Mouse (Mus musculus): ENCODE measurements around the gene Tpst1. TPM values are rescaled to one million over a fixed set of nuclear protein-coding genes. Genes with fewer than 3 reads are reported as not detected.

Tpst1 gene
- polyA plus RNA-seq, 1 experiment from 2014 or later: 65.4 TPM

DNA sequence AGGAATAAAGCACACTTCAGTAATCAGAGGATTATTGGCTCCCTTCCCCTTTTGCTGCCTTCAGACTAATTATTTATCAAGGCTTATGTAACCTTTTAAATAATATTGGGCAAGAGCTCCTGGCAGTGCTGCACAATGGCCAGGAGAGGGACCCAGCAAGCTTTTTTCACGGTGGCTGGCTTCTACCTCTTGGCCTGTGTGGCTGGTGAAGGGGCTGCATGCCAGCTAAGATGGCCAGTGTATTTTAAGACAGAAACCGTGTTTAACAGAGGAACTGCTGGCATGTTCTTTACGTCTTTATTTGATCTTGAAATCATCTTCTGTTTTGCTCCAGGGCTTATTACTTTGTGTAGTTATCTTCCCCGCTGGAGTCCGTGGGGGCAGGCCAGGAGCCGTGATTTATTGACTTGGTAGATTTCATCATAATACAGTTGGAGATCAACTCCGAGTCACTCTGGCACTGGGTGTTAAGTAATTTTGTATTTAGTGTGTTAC, 28.9 kb upstream of the Tpst1 start:
- Histone ChIP-seq H3K27ac (no peak overlapping the region), H3K9me3 (replicated peaks) (no peaks in the 10 kb centered on the region), H3K4me3 (no peak overlapping the region), H3K4me1 (no peaks in the 10 kb centered on the region), H3K36me3 (peaks cover 92% of the 10 kb centered on the region), H3K27me3 (ENCODE audit: low read depth, poor library complexity, severe bottlenecking) (no peaks in the 10 kb centered on the region)
- WGBS: 86% methylated on average over 7 of the region's 7 CpGs
- no peak for DNase-seq (ENCODE audit: low spot score)

GRCm38 (mm10) chr5:130046100-130046499, 27.0 kb upstream of the Tpst1 start:
- WGBS: 90% methylated on average over 7 of the region's 7 CpGs
- Histone ChIP-seq H3K36me3 (peaks cover 90% of the 10 kb centered on the region), H3K9me3 (replicated peaks) (no peaks in the 10 kb centered on the region), H3K27me3 (ENCODE audit: low read depth, poor library complexity, severe bottlenecking) (no peaks in the 10 kb centered on the region), H3K4me1 (no peaks in the 10 kb centered on the region), H3K27ac (no peak overlapping the region), H3K4me3 (no peak overlapping the region)
- DNase-seq (ENCODE audit: low spot score): no peak

- Histone ChIP-seq H3K4me3 (no peak overlapping the region), H3K9me3 (replicated peaks) (no peaks in the 10 kb centered on the region), H3K36me3 (peaks cover 90% of the 10 kb centered on the region), H3K27ac (no peak overlapping the region), H3K4me1 (no peaks in the 10 kb centered on the region), H3K27me3 (ENCODE audit: low read depth, poor library complexity, severe bottlenecking) (no peaks in the 10 kb centered on the region)
- WGBS: 89% methylated on average over 10 of the region's 10 CpGs
- DNase-seq (ENCODE audit: low spot score): no peak
These were observed 26.5 kb upstream of the Tpst1 start for GRCm38 (mm10) chr5:130046589-130046988.

DNA sequence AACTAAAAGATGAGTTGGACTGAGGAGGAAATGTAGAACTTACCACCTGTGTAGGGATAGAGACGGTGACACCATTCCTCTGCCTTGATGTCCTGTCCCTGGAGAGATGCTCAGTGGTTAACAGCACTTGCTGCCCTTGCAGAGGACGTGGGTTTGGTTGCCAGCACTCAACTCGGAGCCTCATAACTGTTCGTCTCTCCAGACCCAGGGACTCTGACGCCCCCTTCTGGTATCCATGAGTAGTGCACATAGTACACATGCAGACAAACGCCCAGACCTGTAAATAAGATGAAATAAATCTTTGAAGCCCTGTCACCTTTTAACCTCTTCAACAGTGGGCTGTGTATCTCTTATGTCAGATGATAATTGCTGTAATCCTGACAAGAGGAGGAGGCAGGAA, 26.1 kb upstream of the Tpst1 start:
- Histone ChIP-seq H3K36me3 (peaks cover 90% of the 10 kb centered on the region), H3K27me3 (ENCODE audit: low read depth, poor library complexity, severe bottlenecking) (no peaks in the 10 kb centered on the region), H3K4me3 (no peak overlapping the region), H3K4me1 (no peaks in the 10 kb centered on the region), H3K27ac (no peak overlapping the region), H3K9me3 (replicated peaks) (no peaks in the 10 kb centered on the region)
- WGBS: 77% methylated on average over 6 of the region's 6 CpGs
- DNase-seq (ENCODE audit: low spot score): no peak

DNA sequence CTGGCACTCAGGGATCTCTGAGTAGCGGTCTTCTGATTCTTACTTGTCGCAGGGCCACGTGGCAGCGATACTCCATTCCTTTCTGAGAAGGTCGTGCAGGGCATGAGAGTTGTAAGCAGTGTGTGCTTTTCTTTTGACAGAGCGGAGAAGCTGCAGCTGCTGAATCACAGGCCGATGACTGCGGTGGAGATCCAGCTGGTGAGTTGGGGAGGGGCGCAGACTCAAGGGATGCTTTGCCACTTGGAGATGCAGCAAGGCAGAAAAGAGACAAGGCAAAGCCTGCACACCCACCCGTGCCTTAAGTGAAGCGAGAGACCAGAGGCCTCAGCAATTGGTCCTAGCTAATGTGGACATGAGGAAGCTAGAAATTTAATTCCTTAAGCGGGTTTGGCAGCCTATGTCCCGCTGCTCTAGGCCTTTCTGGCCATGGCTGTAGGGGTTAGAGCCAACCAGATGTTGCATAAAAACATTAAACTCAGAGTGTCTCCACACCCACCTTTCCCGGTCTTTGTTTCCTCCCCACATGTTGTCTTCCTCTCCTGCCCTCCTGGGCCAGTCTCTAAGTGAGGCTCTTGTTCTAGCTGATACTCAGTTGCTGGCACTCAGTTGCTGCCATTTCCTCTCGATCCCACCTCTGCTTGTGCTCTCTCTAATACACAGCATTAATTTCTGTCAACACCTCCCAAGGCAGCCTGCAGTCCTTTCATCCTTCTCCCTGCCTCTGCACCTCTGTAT, 24.2 kb upstream of the Tpst1 start:
- Histone ChIP-seq H3K4me1 (no peaks in the 10 kb centered on the region), H3K27ac (no peak overlapping the region), H3K36me3 (peaks cover 83% of the 10 kb centered on the region), H3K9me3 (replicated peaks) (no peaks in the 10 kb centered on the region), H3K27me3 (ENCODE audit: low read depth, poor library complexity, severe bottlenecking) (no peaks in the 10 kb centered on the region), H3K4me3 (no peak overlapping the region)
- WGBS: 93% methylated on average over 15 of the region's 15 CpGs
- DNase-seq (ENCODE audit: low spot score): no peak

- 80% methylated on average over 6 of the region's 6 CpGs for WGBS
- no peaks in the 10 kb centered on the region for H3K9me3 ChIP-seq (replicated peaks)
- H3K4me3 ChIP-seq: no peak overlapping the region
- peaks cover 80% of the 10 kb centered on the region for H3K36me3 ChIP-seq
- no peaks in the 10 kb centered on the region for H3K4me1 ChIP-seq
- H3K27ac ChIP-seq: no peak overlapping the region
- no peak for DNase-seq (ENCODE audit: low spot score)
- no peaks in the 10 kb centered on the region for H3K27me3 ChIP-seq (ENCODE audit: low read depth, poor library complexity, severe bottlenecking)
These were observed 22.7 kb upstream of the Tpst1 start for GRCm38 (mm10) chr5:130050416-130050815.

GRCm38 (mm10) chr5:130051073-130051860, 21.9 kb upstream of the Tpst1 start:
- DNase-seq (ENCODE audit: low spot score): no peak
- Histone ChIP-seq H3K4me3 (no peak overlapping the region), H3K27ac (no peak overlapping the region), H3K9me3 (replicated peaks) (no peaks in the 10 kb centered on the region), H3K36me3 (peaks cover 75% of the 10 kb centered on the region), H3K27me3 (ENCODE audit: low read depth, poor library complexity, severe bottlenecking) (no peaks in the 10 kb centered on the region), H3K4me1 (no peaks in the 10 kb centered on the region)
- WGBS: 91% methylated on average over 15 of the region's 15 CpGs

DNA sequence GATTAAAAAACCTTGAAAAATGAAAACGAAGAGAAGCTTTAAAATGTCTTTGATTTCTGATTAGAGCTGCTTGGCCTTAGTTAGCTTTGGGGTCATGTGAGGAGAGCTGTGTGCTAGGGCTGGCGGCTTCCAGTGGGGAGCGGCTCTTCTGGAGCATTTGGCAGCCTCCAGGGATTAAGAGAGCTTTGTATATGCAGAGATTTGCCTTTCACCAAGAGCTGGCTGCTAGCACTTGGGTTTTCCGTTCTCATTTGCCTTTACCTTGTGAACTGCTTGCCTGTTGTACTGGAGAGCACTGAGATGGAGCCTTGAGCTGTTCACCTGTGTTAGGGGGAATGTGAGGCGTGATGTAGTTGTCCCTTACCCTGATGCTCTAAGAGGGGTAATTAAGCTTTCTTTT, 20.6 kb upstream of the Tpst1 start:
- no peaks in the 10 kb centered on the region for H3K4me1 ChIP-seq
- peaks cover 63% of the 10 kb centered on the region for H3K36me3 ChIP-seq
- H3K27me3 ChIP-seq (ENCODE audit: low read depth, poor library complexity, severe bottlenecking): no peaks in the 10 kb centered on the region
- WGBS: 86% methylated on average over 5 of the region's 5 CpGs
- DNase-seq (ENCODE audit: low spot score): no peak
- H3K9me3 ChIP-seq (replicated peaks): no peaks in the 10 kb centered on the region
- H3K27ac ChIP-seq: no peak overlapping the region
- no peak overlapping the region for H3K4me3 ChIP-seq

DNA sequence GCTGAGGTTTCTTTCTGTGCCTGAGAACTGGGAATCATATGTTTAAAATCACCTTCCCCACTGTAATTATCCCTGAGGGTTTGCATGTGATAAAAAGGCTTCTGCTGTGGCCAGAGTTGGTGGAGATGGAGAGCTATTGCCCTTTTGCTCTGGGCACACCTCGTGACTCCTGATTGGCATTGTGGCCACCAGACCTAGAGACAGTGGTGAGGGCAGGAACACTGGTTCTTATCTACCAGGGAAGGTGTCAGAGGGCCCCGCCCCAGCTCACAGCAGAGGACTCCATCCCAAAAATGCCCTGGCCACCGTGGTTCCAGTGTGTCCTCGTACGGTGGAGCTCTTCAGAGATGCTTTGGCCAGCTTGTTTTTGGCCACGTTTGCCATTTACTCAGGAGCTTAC, 20.2 kb upstream of the Tpst1 start:
- Histone ChIP-seq H3K27me3 (ENCODE audit: low read depth, poor library complexity, severe bottlenecking) (no peaks in the 10 kb centered on the region), H3K27ac (no peak overlapping the region), H3K4me1 (no peaks in the 10 kb centered on the region), H3K4me3 (no peak overlapping the region), H3K36me3 (peaks cover 63% of the 10 kb centered on the region), H3K9me3 (replicated peaks) (no peaks in the 10 kb centered on the region)
- no peak for DNase-seq (ENCODE audit: low spot score)
- WGBS: 90% methylated on average over 6 of the region's 6 CpGs

- Histone ChIP-seq H3K36me3 (peaks cover 67% of the 10 kb centered on the region), H3K4me3 (no peak overlapping the region), H3K27me3 (ENCODE audit: low read depth, poor library complexity, severe bottlenecking) (no peaks in the 10 kb centered on the region), H3K27ac (no peak overlapping the region), H3K4me1 (no peaks in the 10 kb centered on the region), H3K9me3 (replicated peaks) (no peaks in the 10 kb centered on the region)
- 93% methylated on average over 4 of the region's 4 CpGs for WGBS
- no peak for DNase-seq (ENCODE audit: low spot score)
These were observed 17.4 kb upstream of the Tpst1 start for GRCm38 (mm10) chr5:130055688-130056087.

DNA sequence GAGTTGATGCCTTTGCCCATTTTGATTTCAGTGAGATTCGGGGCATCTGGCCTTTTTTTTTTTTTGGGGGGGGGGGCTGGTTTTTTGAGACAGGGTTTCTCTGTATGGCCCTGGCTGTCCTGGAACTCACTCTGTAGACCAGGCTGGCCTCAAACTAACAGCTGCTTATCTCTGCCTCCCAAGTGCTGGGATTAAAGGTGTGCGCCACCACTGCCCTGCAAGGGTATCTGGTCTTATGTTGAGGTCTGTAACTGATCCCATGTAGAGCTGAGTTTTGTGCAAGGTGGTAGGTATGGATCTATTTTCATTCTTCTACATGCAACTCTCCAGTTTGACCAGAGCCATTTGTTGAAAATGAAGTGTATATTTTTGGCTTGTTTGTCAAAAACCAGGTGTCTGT, 16.8 kb upstream of the Tpst1 start:
- Histone ChIP-seq H3K9me3 (replicated peaks) (no peaks in the 10 kb centered on the region), H3K27ac (no peak overlapping the region), H3K4me1 (no peaks in the 10 kb centered on the region), H3K36me3 (peaks cover 65% of the 10 kb centered on the region), H3K27me3 (ENCODE audit: low read depth, poor library complexity, severe bottlenecking) (no peaks in the 10 kb centered on the region), H3K4me3 (no peak overlapping the region)
- no peak for DNase-seq (ENCODE audit: low spot score)
- WGBS: 91% methylated on average over 2 of the region's 2 CpGs

DNA sequence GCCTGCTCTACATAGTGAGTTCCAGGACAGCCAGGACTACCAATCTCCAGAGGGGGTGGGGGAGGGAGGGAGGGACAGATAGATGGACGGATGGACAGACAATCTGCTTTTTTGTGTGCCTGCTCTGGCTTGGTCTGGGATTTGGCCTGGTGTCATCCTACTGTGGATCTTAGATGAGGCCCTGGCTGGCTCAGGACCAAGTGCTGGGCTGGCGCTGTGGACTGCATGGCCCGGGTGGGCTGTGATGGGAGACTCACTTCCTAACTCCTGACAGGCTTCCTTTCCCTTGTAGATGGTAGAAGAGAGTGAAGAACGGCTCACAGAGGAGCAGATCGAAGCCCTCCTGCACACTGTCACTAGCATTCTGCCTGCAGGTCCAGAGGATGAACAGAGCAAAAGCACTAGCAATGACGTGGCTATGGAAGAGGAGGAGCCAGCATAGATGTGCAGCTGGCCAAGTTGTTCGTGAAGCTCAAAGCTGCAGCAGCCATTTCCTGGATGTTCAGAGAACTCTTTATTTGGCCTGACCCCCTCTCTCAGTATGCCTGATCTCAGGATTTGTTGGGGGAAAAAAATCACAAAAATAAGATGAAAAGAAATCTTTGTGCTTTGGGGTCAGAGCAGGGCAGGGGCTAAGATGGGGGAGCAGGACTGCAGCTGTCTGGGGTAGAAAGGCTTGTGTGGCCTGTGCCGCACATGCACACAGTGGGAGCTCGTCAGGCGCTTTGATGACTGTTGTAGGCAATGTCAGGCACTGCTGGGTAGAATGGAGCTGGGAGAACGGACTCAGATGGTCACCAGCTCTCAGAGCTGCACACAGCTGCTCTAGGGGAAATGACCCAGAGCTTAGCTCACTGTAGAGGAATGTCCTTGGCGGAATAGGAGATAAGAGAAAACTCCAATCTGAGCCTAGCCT, 13.5 kb upstream of the Tpst1 start:
- H3K27ac ChIP-seq: no peak overlapping the region
- no peak overlapping the region for H3K4me3 ChIP-seq
- H3K27me3 ChIP-seq (ENCODE audit: low read depth, poor library complexity, severe bottlenecking): no peaks in the 10 kb centered on the region
- H3K36me3 ChIP-seq: peaks cover 55% of the 10 kb centered on the region
- H3K4me1 ChIP-seq: no peaks in the 10 kb centered on the region
- DNase-seq (ENCODE audit: low spot score): no peak
- H3K9me3 ChIP-seq (replicated peaks): no peaks in the 10 kb centered on the region
- 88% methylated on average over 12 of the region's 12 CpGs for WGBS

DNA sequence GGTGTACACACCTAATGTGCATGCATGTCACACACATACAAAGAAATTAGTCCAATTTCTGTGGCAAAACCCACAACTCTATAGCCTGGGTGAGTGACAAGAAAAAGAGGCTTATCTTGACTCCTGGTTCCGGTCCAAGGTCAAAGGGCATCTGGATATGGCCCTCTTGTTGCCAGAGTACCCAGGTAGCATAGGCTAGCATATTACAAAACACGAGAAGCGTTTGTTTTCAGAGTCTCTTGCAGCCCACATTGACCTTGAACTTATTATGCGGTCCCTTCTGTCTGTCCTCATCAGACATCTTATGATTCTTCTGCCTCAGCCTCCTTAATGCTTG, 12.8 kb upstream of the Tpst1 start:
- no peaks in the 10 kb centered on the region for H3K27me3 ChIP-seq (ENCODE audit: low read depth, poor library complexity, severe bottlenecking)
- H3K27ac ChIP-seq: no peak overlapping the region
- no peaks in the 10 kb centered on the region for H3K9me3 ChIP-seq (replicated peaks)
- H3K36me3 ChIP-seq: peaks cover 51% of the 10 kb centered on the region
- no peaks in the 10 kb centered on the region for H3K4me1 ChIP-seq
- 95% methylated on average over 4 of the region's 4 CpGs for WGBS
- no peak overlapping the region for H3K4me3 ChIP-seq
- DNase-seq (ENCODE audit: low spot score): no peak

Data from limb, embryonic 10.5 days (tissue).